Mouse (Mus musculus) forebrain, postnatal 0 days (tissue): ENCODE data around the gene Stt3b. TPM values are rescaled to one million over a fixed set of nuclear protein-coding genes. Genes with fewer than 3 reads are reported as not detected.
A peak's percentile ranks its signal among the peaks of the same experiment; 100 is the strongest.

Experiments
- ATAC-seq: fragments of 200-750 bp; cut with Nextera tagmentation; 2 replicates; pipeline ENCODE4 v1.8.0; 2017; ENCODE audit warnings: mild to moderate bottlenecking, moderate library complexity
- DNase-seq: peaks from one replicate; pipeline ENCODE4 v3.0.0-alpha.2; 2015
- H3K27ac ChIP-seq: fragments of 300-500 bp; sonication (generic); 2 replicates; pipeline ENCODE4 v1.5.1; 2014; ENCODE audit warnings: low read depth, mild to moderate bottlenecking, antibody characterized with exemption, low read length, moderate library complexity, mixed read lengths
- H3K27me3 ChIP-seq: fragments of 300-500 bp; sonication (generic); 2 replicates; pipeline ENCODE4 v1.6.1; 2014; ENCODE audit warnings: mild to moderate bottlenecking, low read length, mixed read lengths; ENCODE audit not compliant: insufficient read depth
- H3K36me3 ChIP-seq: fragments of 300-500 bp; sonication (generic); 2 replicates; pipeline ENCODE4 v1.6.1; 2014; ENCODE audit warnings: mild to moderate bottlenecking, moderate library complexity; ENCODE audit not compliant: insufficient read depth
- H3K4me1 ChIP-seq: fragments of 300-500 bp; sonication (generic); 2 replicates; pipeline ENCODE4 v1.6.1; 2014; ENCODE audit warnings: antibody characterized with exemption; ENCODE audit not compliant: insufficient read depth
- H3K4me2 ChIP-seq: fragments of 300-500 bp; sonication (generic); 2 replicates; pipeline ENCODE4 v1.6.1; 2014; ENCODE audit warnings: low read depth, mild to moderate bottlenecking, moderate library complexity
- H3K4me3 ChIP-seq: fragments of 300-500 bp; sonication (generic); 2 replicates; pipeline ENCODE4 v1.5.1; 2014; ENCODE audit warnings: low read depth, low read length, mixed read lengths
- H3K9ac ChIP-seq: fragments of 300-500 bp; sonication (generic); 2 replicates; pipeline ENCODE4 v1.6.1; 2014; ENCODE audit warnings: mild to moderate bottlenecking
- H3K9me3 ChIP-seq: fragments of 300-500 bp; sonication (generic); 2 replicates; pipeline ENCODE4 v1.6.1; 2016; ENCODE audit warnings: low read length
- CTCF ChIP-seq: sonication (generic); IDR thresholded peaks from 2 replicates; pipeline ENCODE4 v1.5.1; 2016; ENCODE audit warnings: antibody characterized with exemption, control low read depth, low read depth
- WGBS: fragments of 180-500 bp; shearing (Covaris S2); extraction: QIAGEN DNeasy Blood & Tissue Kit; methylation state at CpG from one replicate; pipeline ENCODE4 v1.1.7; 2014; 5-methylcytosine and 5-hydroxymethylcytosine counted together
- polyA plus RNA-seq: library from polyadenylated mRNA; unstranded; fragments of >200 nt; fragmentation: Nextera tagmentation; extraction: Ambion mirVana; gene quantifications from 2 replicates; pipeline ENCODE4 v1.2.1, GENCODE M21; 2015
- total RNA-seq: library from RNA; depleted of rRNA; stranded (reverse); fragments of >200 nt; gene quantifications from 2 replicates; pipeline ENCODE4 v1.2.3, GENCODE M21; 2014; rRNA removed

Stt3b gene
- total RNA-seq (73.3 and 80.8 TPM in 2 replicates), polyA plus RNA-seq (44.6 and 53.5 TPM in 2 replicates)

DNA sequence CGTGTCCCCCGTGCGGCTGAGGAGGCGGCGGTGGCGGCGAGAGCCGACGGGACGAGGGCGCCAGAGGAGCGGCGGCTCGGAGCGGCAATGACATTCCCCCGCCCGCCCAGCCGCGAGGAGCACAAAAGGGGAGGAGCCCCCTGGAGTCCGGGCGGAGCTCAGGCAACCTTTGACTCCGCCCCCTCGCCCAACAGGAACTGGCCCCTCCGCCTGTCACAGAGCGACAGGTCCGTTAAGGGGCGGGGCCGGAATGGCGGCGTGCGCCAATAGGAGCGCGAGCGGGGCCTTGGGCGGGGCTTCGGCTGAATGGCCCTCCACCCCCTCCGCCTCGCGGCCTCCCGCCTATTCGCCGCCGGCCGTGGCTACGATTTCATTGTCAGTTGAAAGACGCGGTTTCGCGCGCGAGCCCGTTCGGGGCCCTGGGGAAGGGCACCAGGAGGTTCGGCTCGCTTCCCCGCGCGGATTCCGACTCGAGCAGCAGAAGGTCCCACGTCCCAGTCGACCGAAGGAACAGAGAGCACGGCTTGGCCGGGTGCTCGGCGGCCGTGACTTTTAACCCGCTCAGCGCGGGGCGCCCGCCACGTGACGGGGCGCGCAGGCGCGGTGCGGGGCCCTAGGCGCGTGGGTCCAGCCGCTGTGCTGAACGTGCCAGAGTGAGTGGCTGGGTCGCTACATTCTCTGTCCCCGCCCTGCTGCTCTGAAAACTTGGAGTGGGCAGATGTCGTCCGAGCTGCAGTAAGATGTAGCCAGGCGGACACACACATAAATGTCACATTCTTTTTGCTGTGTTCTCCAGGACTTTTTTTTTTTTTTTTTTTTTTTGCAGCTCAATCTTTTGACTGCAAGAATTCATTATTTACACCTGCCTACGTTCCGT lies at the start of gene Stt3b:
Gene Stt3b (minus strand): TSS at position 76 of the 877 bp plus-strand sequence.
- DNase-seq (peak; percentile 100), ATAC-seq (peak; percentile 95)
- no peaks in the 10 kb centered on the region for H3K27me3 ChIP-seq
- peak; percentile 69 for TF ChIP-seq CTCF
- H3K4me3 ChIP-seq: peak within 1 kb of the TSS; percentile 96
- WGBS: under 1% methylated on average over 81 of the region's 91 CpGs
- peaks cover 14% of the 10 kb centered on the region for H3K4me1 ChIP-seq
- H3K36me3 ChIP-seq: no peaks in the 10 kb centered on the region
- H3K9ac ChIP-seq: peak within 1 kb of the TSS; percentile 94
- H3K27ac ChIP-seq: peak within 1 kb of the TSS; percentile 99
- H3K4me2 ChIP-seq: peak within 1 kb of the TSS; percentile 67
- H3K9me3 ChIP-seq: no peaks in the 10 kb centered on the region

GRCm38 (mm10) chr9:115358421-115358820 lies 48.2 kb upstream of the Stt3b start:
- ATAC-seq: no peak
- H3K36me3 ChIP-seq: no peaks in the 10 kb centered on the region
- WGBS: 96% methylated on average over 2 of the region's 2 CpGs

GRCm38 (mm10) chr9:115357996-115358395 lies 47.8 kb upstream of the Stt3b start:
- Histone ChIP-seq H3K4me1 (no peaks in the 10 kb centered on the region), H3K36me3 (no peaks in the 10 kb centered on the region), H3K4me3 (no peak overlapping the region), H3K9ac (no peak overlapping the region), H3K27me3 (no peaks in the 10 kb centered on the region), H3K9me3 (no peaks in the 10 kb centered on the region), H3K27ac (no peak overlapping the region), H3K4me2 (no peak overlapping the region)
- DNase-seq (no peak), ATAC-seq (no peak)
- no peak for TF ChIP-seq CTCF
- WGBS: 87% methylated on average over 1 of the region's 1 CpGs

More at GRCm38 (mm10) chr9:115358421-115358820, 48.2 kb upstream of the Stt3b start:
- no peak for TF ChIP-seq CTCF
- Histone ChIP-seq H3K27ac (no peak overlapping the region), H3K4me2 (no peak overlapping the region), H3K9ac (no peak overlapping the region), H3K4me1 (no peaks in the 10 kb centered on the region), H3K4me3 (no peak overlapping the region), H3K9me3 (no peaks in the 10 kb centered on the region), H3K27me3 (no peaks in the 10 kb centered on the region)
- DNase-seq: no peak

- Histone ChIP-seq H3K4me1 (no peaks in the 10 kb centered on the region), H3K27me3 (no peaks in the 10 kb centered on the region), H3K27ac (no peak overlapping the region), H3K4me3 (no peak overlapping the region), H3K36me3 (no peaks in the 10 kb centered on the region), H3K4me2 (no peak overlapping the region), H3K9me3 (no peaks in the 10 kb centered on the region), H3K9ac (no peak overlapping the region)
- WGBS: 43% methylated on average over 19 of the region's 19 CpGs
- ATAC-seq: no peak
- DNase-seq: no peak
- no peak for TF ChIP-seq CTCF
Measured at GRCm38 (mm10) chr9:115356731-115357458, 46.7 kb upstream of the Stt3b start.

- Histone ChIP-seq H3K4me1 (no peaks in the 10 kb centered on the region), H3K9me3 (no peaks in the 10 kb centered on the region), H3K4me3 (no peak overlapping the region), H3K27ac (no peak overlapping the region), H3K4me2 (no peak overlapping the region), H3K27me3 (no peaks in the 10 kb centered on the region), H3K36me3 (no peaks in the 10 kb centered on the region), H3K9ac (no peak overlapping the region)
- TF ChIP-seq CTCF: no peak
- WGBS: 66% methylated on average over 5 of the region's 5 CpGs
- ATAC-seq (no peak), DNase-seq (no peak)
Measured at GRCm38 (mm10) chr9:115355972-115356371, 45.8 kb upstream of the Stt3b start.

DNA sequence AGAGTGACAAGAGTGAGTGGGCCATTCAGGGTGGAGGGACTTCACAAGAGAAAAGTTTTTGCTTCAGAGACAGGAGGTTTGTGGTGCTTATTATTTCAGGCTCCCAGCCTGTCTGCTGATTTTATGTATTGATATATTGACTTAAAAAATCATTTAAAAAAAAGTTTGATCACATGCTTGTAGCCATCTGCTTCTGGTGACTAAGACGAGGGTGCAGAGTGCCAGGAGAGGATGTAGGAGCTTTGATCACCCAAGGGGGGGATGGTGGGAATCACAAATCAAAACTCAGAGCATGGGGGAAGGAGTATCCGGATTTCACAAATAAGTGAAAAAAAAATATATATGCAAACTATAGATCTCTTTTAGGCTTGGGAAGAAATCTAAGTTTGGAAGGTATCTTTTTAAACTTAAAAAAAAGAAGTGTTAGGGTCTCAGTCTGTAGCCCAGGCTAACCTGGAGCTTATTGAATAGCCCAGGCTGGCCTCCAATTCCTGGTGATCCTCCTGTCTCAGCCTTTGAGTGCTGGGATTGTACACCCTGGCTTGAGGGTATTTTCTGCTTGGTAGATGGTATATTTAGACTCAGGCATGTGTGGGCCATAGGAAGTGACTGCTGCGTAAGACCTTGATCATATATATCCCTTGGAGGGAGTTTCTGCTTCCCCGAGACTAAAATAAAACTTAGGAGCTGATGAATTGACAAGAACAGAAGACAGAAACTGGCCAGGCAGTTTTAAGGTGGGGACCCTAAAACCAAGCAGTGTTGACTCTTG lies 39.7 kb upstream of the Stt3b start:
- DNase-seq (no peak), ATAC-seq (no peak)
- Histone ChIP-seq H3K27me3 (no peaks in the 10 kb centered on the region), H3K4me2 (no peak overlapping the region), H3K4me3 (no peak overlapping the region), H3K9me3 (no peaks in the 10 kb centered on the region), H3K4me1 (no peaks in the 10 kb centered on the region), H3K9ac (no peak overlapping the region), H3K36me3 (no peaks in the 10 kb centered on the region), H3K27ac (no peak overlapping the region)
- WGBS: 71% methylated on average over 4 of the region's 4 CpGs
- TF ChIP-seq CTCF: no peak
